Mouse (Mus musculus) neural tube, embryonic 11.5 days (tissue): Measurements from ENCODE around the gene 2610301B20Rik. TPM values are rescaled to one million over a fixed set of nuclear protein-coding genes. Genes with fewer than 3 reads are reported as not detected.

Experiments
- ATAC-seq: fragments of 200-750 bp; cut with Nextera tagmentation; 2 replicates; pipeline ENCODE4 v1.8.0; 2017; ENCODE audit warnings: moderate number of reproducible peaks, mild to moderate bottlenecking, moderate TSS enrichment, moderate library complexity; ENCODE audit not compliant: insufficient read depth, low FRiP score, low TSS enrichment
- DNase-seq: peaks from one replicate; pipeline ENCODE4 v3.0.0-alpha.2; 2015; ENCODE audit warnings: low spot score
- H3K27ac ChIP-seq: fragments of 300-500 bp; sonication (generic); 2 replicates; pipeline ENCODE4 v1.5.1; 2014; ENCODE audit warnings: low read depth, mild to moderate bottlenecking, low read length
- H3K27me3 ChIP-seq: fragments of 300-500 bp; sonication (generic); 2 replicates; pipeline ENCODE4 v1.6.1; 2014; ENCODE audit warnings: mild to moderate bottlenecking, low read length, mixed read lengths; ENCODE audit not compliant: control insufficient read depth, insufficient read depth
- H3K36me3 ChIP-seq: fragments of 300-500 bp; sonication (generic); 2 replicates; pipeline ENCODE4 v1.6.1; 2014; ENCODE audit warnings: mild to moderate bottlenecking, low read length, moderate library complexity, mixed read lengths; ENCODE audit not compliant: control insufficient read depth, insufficient read depth
- H3K4me1 ChIP-seq: fragments of 300-500 bp; sonication (generic); 2 replicates; pipeline ENCODE4 v1.6.1; 2014; ENCODE audit warnings: low read length, mixed read lengths; ENCODE audit not compliant: control insufficient read depth, insufficient read depth
- H3K4me2 ChIP-seq: fragments of 300-500 bp; sonication (generic); 2 replicates; pipeline ENCODE4 v1.6.1; 2014; ENCODE audit warnings: low read depth, mild to moderate bottlenecking, moderate library complexity
- H3K4me3 ChIP-seq: fragments of 300-500 bp; sonication (generic); 2 replicates; pipeline ENCODE4 v1.5.1; 2014; ENCODE audit warnings: low read depth, low read length
- H3K9ac ChIP-seq: fragments of 300-500 bp; sonication (generic); 2 replicates; pipeline ENCODE4 v1.6.1; 2014; ENCODE audit warnings: mild to moderate bottlenecking, low read length
- H3K9me3 ChIP-seq: fragments of 300-500 bp; sonication (generic); 2 replicates; pipeline ENCODE4 v1.6.1; 2016; ENCODE audit warnings: low read length; ENCODE audit not compliant: control insufficient read depth
- WGBS: fragments of 180-500 bp; shearing (Covaris S2); extraction: QIAGEN DNeasy Blood & Tissue Kit; methylation state at CpG from one replicate; pipeline ENCODE4 v1.1.7; 2014; 5-methylcytosine and 5-hydroxymethylcytosine counted together
- polyA plus RNA-seq: library from polyadenylated mRNA; unstranded; fragments of >200 nt; fragmentation: Nextera tagmentation; extraction: Ambion mirVana; gene quantifications from 2 replicates; pipeline ENCODE4 v1.2.1, GENCODE M21; 2014

The 2610301B20Rik gene
- 46.5 and 47.9 TPM in 2 replicates for polyA plus RNA-seq

GRCm38 (mm10) chr4:10873920-10874665 lies at the start of gene 2610301B20Rik:
Gene 2610301B20Rik (plus strand): TSS chr4:10874498.
- 0% methylated on average over 63 of the region's 68 CpGs for WGBS
- H3K4me2 ChIP-seq = peak within 1 kb of the TSS; percentile 59
- DNase-seq = peak; percentile 96
- no peaks in the 10 kb centered on the region for H3K27me3 ChIP-seq
- ATAC-seq = peak; percentile 90
- peaks cover 3% of the 10 kb centered on the region; the same call in 1 of the 2 replicates for H3K4me1 ChIP-seq
- H3K9ac ChIP-seq = peak within 1 kb of the TSS; percentile 88
- peak within 1 kb of the TSS; percentile 97 for H3K27ac ChIP-seq
- no peaks in the 10 kb centered on the region for H3K9me3 ChIP-seq
- H3K36me3 ChIP-seq = no peaks in the 10 kb centered on the region; the same call in 1 of the 2 replicates
- peak within 1 kb of the TSS; percentile 86 for H3K4me3 ChIP-seq

GRCm38 (mm10) chr4:10833273-10833672 lies 41.0 kb upstream of the 2610301B20Rik start:
- H3K9ac ChIP-seq = no peak overlapping the region
- H3K4me2 ChIP-seq = no peak overlapping the region
- no peaks in the 10 kb centered on the region for H3K9me3 ChIP-seq
- H3K27me3 ChIP-seq = no peaks in the 10 kb centered on the region
- H3K4me3 ChIP-seq = no peak overlapping the region
- H3K4me1 ChIP-seq = no peaks in the 10 kb centered on the region
- 100% methylated on average over 1 of the region's 1 CpGs for WGBS
- H3K27ac ChIP-seq = no peak overlapping the region
- no peak for DNase-seq
- no peaks in the 10 kb centered on the region for H3K36me3 ChIP-seq
- no peak for ATAC-seq

GRCm38 (mm10) chr4:10835252-10836051 lies 38.8 kb upstream of the 2610301B20Rik start:
- no peaks in the 10 kb centered on the region for H3K4me1 ChIP-seq
- H3K9me3 ChIP-seq = no peaks in the 10 kb centered on the region
- H3K27me3 ChIP-seq = no peaks in the 10 kb centered on the region
- H3K27ac ChIP-seq = no peak overlapping the region
- no peak for ATAC-seq
- no peak overlapping the region for H3K4me3 ChIP-seq
- WGBS = 75% methylated on average over 6 of the region's 6 CpGs
- DNase-seq = peak; percentile 41
- no peak overlapping the region for H3K9ac ChIP-seq
- no peaks in the 10 kb centered on the region for H3K36me3 ChIP-seq
- H3K4me2 ChIP-seq = no peak overlapping the region

- Histone ChIP-seq H3K27me3 (no peaks in the 10 kb centered on the region), H3K9me3 (no peaks in the 10 kb centered on the region), H3K36me3 (no peaks in the 10 kb centered on the region), H3K4me2 (no peak overlapping the region), H3K4me3 (no peak overlapping the region), H3K9ac (no peak overlapping the region), H3K4me1 (no peaks in the 10 kb centered on the region), H3K27ac (no peak overlapping the region)
- no peak for ATAC-seq
- 87% methylated on average over 7 of the region's 7 CpGs for WGBS
- DNase-seq = no peak
These were observed 28.4 kb upstream of the 2610301B20Rik start for GRCm38 (mm10) chr4:10845848-10846247.

GRCm38 (mm10) chr4:10849812-10850211 lies 24.5 kb upstream of the 2610301B20Rik start:
- no peak overlapping the region for H3K9ac ChIP-seq
- no peaks in the 10 kb centered on the region for H3K4me1 ChIP-seq
- no peak overlapping the region for H3K4me2 ChIP-seq
- no peaks in the 10 kb centered on the region for H3K36me3 ChIP-seq
- no peak for ATAC-seq
- no peaks in the 10 kb centered on the region for H3K27me3 ChIP-seq
- no peaks in the 10 kb centered on the region for H3K9me3 ChIP-seq
- no peak overlapping the region for H3K27ac ChIP-seq
- no peak for DNase-seq
- no peak overlapping the region for H3K4me3 ChIP-seq
- WGBS = 80% methylated on average over 7 of the region's 7 CpGs

- DNase-seq = no peak
- no peak overlapping the region for H3K27ac ChIP-seq
- no peaks in the 10 kb centered on the region for H3K36me3 ChIP-seq
- no peaks in the 10 kb centered on the region for H3K4me1 ChIP-seq
- H3K9ac ChIP-seq = no peak overlapping the region
- no peaks in the 10 kb centered on the region for H3K9me3 ChIP-seq
- no peak for ATAC-seq
- no peak overlapping the region for H3K4me2 ChIP-seq
- 83% methylated on average over 5 of the region's 5 CpGs for WGBS
- H3K4me3 ChIP-seq = no peak overlapping the region
- no peaks in the 10 kb centered on the region for H3K27me3 ChIP-seq
These were observed 23.3 kb upstream of the 2610301B20Rik start for GRCm38 (mm10) chr4:10851013-10851412.

GRCm38 (mm10) chr4:10859174-10859573 lies 15.1 kb upstream of the 2610301B20Rik start:
- Histone ChIP-seq H3K4me3 (no peak overlapping the region), H3K4me2 (no peak overlapping the region), H3K36me3 (no peaks in the 10 kb centered on the region), H3K9me3 (no peaks in the 10 kb centered on the region), H3K27me3 (no peaks in the 10 kb centered on the region), H3K4me1 (no peaks in the 10 kb centered on the region), H3K9ac (no peak overlapping the region), H3K27ac (no peak overlapping the region)
- ATAC-seq = no peak
- DNase-seq = no peak

- H3K4me1 ChIP-seq = no peaks in the 10 kb centered on the region
- H3K27me3 ChIP-seq = no peaks in the 10 kb centered on the region
- no peak overlapping the region for H3K9ac ChIP-seq
- peak; percentile 17 for DNase-seq
- no peak overlapping the region for H3K4me2 ChIP-seq
- H3K4me3 ChIP-seq = no peak overlapping the region
- no peaks in the 10 kb centered on the region for H3K36me3 ChIP-seq
- no peaks in the 10 kb centered on the region for H3K9me3 ChIP-seq
- 65% methylated on average over 9 of the region's 12 CpGs for WGBS
- no peak for ATAC-seq
- H3K27ac ChIP-seq = no peak overlapping the region
These were observed 14.3 kb upstream of the 2610301B20Rik start for GRCm38 (mm10) chr4:10859911-10860581.
